In genomic region chr9:95667836-95668235, GRCm38 (mm10) we compare ENCODE assay signal across 8 mouse cellular contexts. TPM values are rescaled to one million over a fixed set of nuclear protein-coding genes. Genes with fewer than 3 reads are reported as not detected.
DNase-seq lines count a peak whose midpoint lies in the region; ATAC-seq lines count a peak whose summit lies in the region.

No protein-coding gene starts in this region.

- no peak overlapping the region for H3K4me2 ChIP-seq in forebrain, embryonic 11.5 days (ENCODE audit: low read depth, low read length, severe bottlenecking)

- H3K27me3 ChIP-seq in forebrain, embryonic 11.5 days (ENCODE audit: control insufficient read depth, insufficient read depth, low read length) = no peaks in the 10 kb centered on the region
- H3K27me3 ChIP-seq in forebrain, embryonic 10.5 days (ENCODE audit: poor library complexity, severe bottlenecking) = no peaks in the 10 kb centered on the region

- no peaks in the 10 kb centered on the region for H3K36me3 ChIP-seq in forebrain, embryonic 11.5 days (ENCODE audit: control insufficient read depth, insufficient read depth, low read length)
- peaks cover 18% of the 10 kb centered on the region for H3K36me3 ChIP-seq in forebrain, embryonic 10.5 days (replicated peaks)

- H3K4me3 ChIP-seq in forebrain, embryonic 11.5 days (ENCODE audit: low read depth, low read length) = no peak overlapping the region
- H3K4me3 ChIP-seq in forebrain, embryonic 10.5 days = no peak overlapping the region

- H3K27ac ChIP-seq in forebrain, embryonic 11.5 days (ENCODE audit: low read depth, low read length) = no peak overlapping the region
- H3K27ac ChIP-seq in forebrain, embryonic 10.5 days = no peak overlapping the region

- no peaks in the 10 kb centered on the region for H3K4me1 ChIP-seq in forebrain, embryonic 11.5 days (replicated peaks; ENCODE audit: control insufficient read depth, insufficient read depth, low read length)
- H3K4me1 ChIP-seq in forebrain, embryonic 10.5 days = peaks cover 18% of the 10 kb centered on the region

- no peak overlapping the region for H3K9ac ChIP-seq in forebrain, embryonic 11.5 days (ENCODE audit: low read length)

- ATAC-seq in forebrain, embryonic 11.5 days (replicated peaks; ENCODE audit: low FRiP score) = no peak

- no peaks in the 10 kb centered on the region for H3K9me3 ChIP-seq in forebrain, embryonic 11.5 days (ENCODE audit: control insufficient read depth, low read length)
- peaks cover 2% of the 10 kb centered on the region; the same call in 1 of the 2 replicates for H3K9me3 ChIP-seq in forebrain, embryonic 10.5 days

- 54% methylated on average over 9 of the region's 9 CpGs for WGBS in forebrain, embryonic 11.5 days
- 48% methylated on average over 9 of the region's 9 CpGs for WGBS in forebrain, embryonic 10.5 days

- DNase-seq in forebrain, embryonic 11.5 days (ENCODE audit: low spot score) = peak; percentile 59
- DNase-seq in forebrain, embryonic 10.5 days (ENCODE audit: extremely low spot score, low spot score) = no peak
- peak; percentile 67 for DNase-seq in cerebellum, adult 9-11 months
- peak; percentile 85 for DNase-seq in heart, adult 8-10 months (ENCODE audit: low spot score)
- DNase-seq in layer of hippocampus, adult 18-20 months (ENCODE audit: low spot score in 2 of 2) = peak; percentile 29 to 78
- DNase-seq in lung, postnatal 4 days = peak; percentile 33 to 68
- DNase-seq in T-cell, adult 2 months (ENCODE audit: low spot score) = no peak
- no peak for DNase-seq in embryo, embryonic 9.5 days (ENCODE audit: extremely low spot score)

RNA-seq across cellular contexts. Expression of gene Pcolce2, which starts 30.4 kb away (rescaled TPM):
- 3.2 and 3.6 TPM in 2 replicates for polyA plus RNA-seq in forebrain, embryonic 11.5 days (2014; fragmentation: Nextera tagmentation; extraction: Ambion mirVana)
- 3.9 and 4.7 TPM in 2 replicates for polyA plus RNA-seq in forebrain, embryonic 10.5 days (2016; fragmentation: Nextera tagmentation; extraction: Ambion mirVana)
- 10 to 100 TPM; 22.1 to 29.5 (median 26.8) TPM for total RNA-seq in heart, adult 8-10 months (2022)
- total RNA-seq in layer of hippocampus, adult 18-20 months (2021) = 1 to 10 TPM; 4.1 to 4.6 TPM

Comparison
In these comparisons a context has a peak if more than half of its experiments do, and no peak if none do; other contexts are left out.
1. DNase-seq: peak in forebrain, embryonic 11.5 days (single experiment), cerebellum, adult 9-11 months (single experiment), heart, adult 8-10 months (single experiment), layer of hippocampus, adult 18-20 months (2 of 2) and lung, postnatal 4 days (2 of 2); none in forebrain, embryonic 10.5 days (single experiment), T-cell, adult 2 months (single experiment) and embryo, embryonic 9.5 days (single experiment).
2. RNA of gene Pcolce2, which starts 30.4 kb away (total RNA-seq): 22.1 to 29.5 TPM in heart, adult 8-10 months; 4.1 to 4.6 TPM in layer of hippocampus, adult 18-20 months; every median in the first group is over 4 times any median in the second.